19 mouse cellular contexts compared by ENCODE assay signal in genomic region chr4:82289596-82289995, GRCm38 (mm10).
DNase-seq lines count a peak whose midpoint lies in the region; ATAC-seq and TF ChIP-seq lines count a peak whose summit lies in the region.
"Had no signal": no experiment of that assay in that cellular context is flagged by ENCODE, and none has a peak within 500 bp of the region (broad histone marks: within the 10 kb centered on the region; RNA-seq: fewer than 3 reads in every experiment).

No protein-coding gene starts in this region.

- H3K27ac ChIP-seq in forebrain, embryonic 10.5 days = peak overlapping the region; percentile 13
- H3K27ac ChIP-seq in forebrain, embryonic 14.5 days (ENCODE audit: low read depth, low read length) = no peak overlapping the region
- no peak overlapping the region for H3K27ac ChIP-seq in intestine, embryonic 14.5 days (ENCODE audit: low read depth)
- no peak overlapping the region for H3K27ac ChIP-seq in intestine, embryonic 15.5 days
- H3K27ac ChIP-seq in embryonic facial prominence, embryonic 12.5 days = peak overlapping the region; percentile 41
- peak overlapping the region; percentile 52 for H3K27ac ChIP-seq in limb, embryonic 14.5 days (replicated peaks; ENCODE audit: low read depth, low read length)

- H3K9me3 ChIP-seq in forebrain, embryonic 10.5 days = no peaks in the 10 kb centered on the region
- H3K9me3 ChIP-seq in forebrain, embryonic 14.5 days (replicated peaks; ENCODE audit: control insufficient read depth, low read length) = no peaks in the 10 kb centered on the region
- H3K9me3 ChIP-seq in intestine, embryonic 14.5 days (ENCODE audit: control insufficient read depth, low read length) = no peaks in the 10 kb centered on the region
- H3K9me3 ChIP-seq in intestine, embryonic 15.5 days = no peaks in the 10 kb centered on the region
- no peaks in the 10 kb centered on the region for H3K9me3 ChIP-seq in embryonic facial prominence, embryonic 12.5 days
- H3K9me3 ChIP-seq in limb, embryonic 14.5 days (ENCODE audit: control insufficient read depth, low read length) = no peaks in the 10 kb centered on the region

- H3K4me3 ChIP-seq in forebrain, embryonic 10.5 days = no peak overlapping the region
- no peak overlapping the region for H3K4me3 ChIP-seq in forebrain, embryonic 14.5 days (ENCODE audit: low read depth, low read length)
- H3K4me3 ChIP-seq in intestine, embryonic 14.5 days (ENCODE audit: low read depth, low read length) = no peak overlapping the region
- no peak overlapping the region for H3K4me3 ChIP-seq in intestine, embryonic 15.5 days (replicated peaks)
- H3K4me3 ChIP-seq in embryonic facial prominence, embryonic 12.5 days = no peak overlapping the region
- H3K4me3 ChIP-seq in limb, embryonic 14.5 days (replicated peaks; ENCODE audit: low read length) = no peak overlapping the region
- H3K4me3 ChIP-seq: erythroblast, embryonic 14.5 days had no signal

- peaks cover 49% of the 10 kb centered on the region for H3K4me1 ChIP-seq in forebrain, embryonic 10.5 days
- H3K4me1 ChIP-seq in forebrain, embryonic 14.5 days (ENCODE audit: control insufficient read depth, insufficient read depth, low read length) = peaks cover 9% of the 10 kb centered on the region; the same call in 1 of the 2 replicates
- H3K4me1 ChIP-seq in intestine, embryonic 14.5 days (replicated peaks; ENCODE audit: control insufficient read depth, insufficient read depth, low read length) = no peaks in the 10 kb centered on the region
- no peaks in the 10 kb centered on the region for H3K4me1 ChIP-seq in intestine, embryonic 15.5 days (replicated peaks)
- peaks cover 19% of the 10 kb centered on the region; the same call in 1 of the 2 replicates for H3K4me1 ChIP-seq in embryonic facial prominence, embryonic 12.5 days
- peaks cover 23% of the 10 kb centered on the region for H3K4me1 ChIP-seq in limb, embryonic 14.5 days (ENCODE audit: control insufficient read depth, insufficient read depth, low read length)

- H3K9ac ChIP-seq in forebrain, embryonic 14.5 days (ENCODE audit: low read length) = no peak overlapping the region
- no peak overlapping the region for H3K9ac ChIP-seq in intestine, embryonic 14.5 days (ENCODE audit: low read length)
- no peak overlapping the region for H3K9ac ChIP-seq in intestine, embryonic 15.5 days
- H3K9ac ChIP-seq in embryonic facial prominence, embryonic 12.5 days = no peak overlapping the region
- no peak overlapping the region for H3K9ac ChIP-seq in limb, embryonic 14.5 days (ENCODE audit: low read depth, low read length, severe bottlenecking)

- H3K4me2 ChIP-seq in forebrain, embryonic 14.5 days (ENCODE audit: low read length) = no peak overlapping the region
- H3K4me2 ChIP-seq in intestine, embryonic 14.5 days (ENCODE audit: low read length) = no peak overlapping the region
- H3K4me2 ChIP-seq in intestine, embryonic 15.5 days (replicated peaks) = no peak overlapping the region
- H3K4me2 ChIP-seq in embryonic facial prominence, embryonic 12.5 days (replicated peaks) = no peak overlapping the region
- no peak overlapping the region for H3K4me2 ChIP-seq in limb, embryonic 14.5 days (replicated peaks; ENCODE audit: low read depth, low read length, severe bottlenecking)

- no peaks in the 10 kb centered on the region for H3K27me3 ChIP-seq in forebrain, embryonic 10.5 days (ENCODE audit: poor library complexity, severe bottlenecking)
- no peaks in the 10 kb centered on the region for H3K27me3 ChIP-seq in forebrain, embryonic 14.5 days (replicated peaks; ENCODE audit: control insufficient read depth, insufficient read depth, low read length)
- no peaks in the 10 kb centered on the region for H3K27me3 ChIP-seq in intestine, embryonic 14.5 days (replicated peaks; ENCODE audit: control insufficient read depth, insufficient read depth, low read length)
- H3K27me3 ChIP-seq in intestine, embryonic 15.5 days (replicated peaks) = no peaks in the 10 kb centered on the region
- no peaks in the 10 kb centered on the region for H3K27me3 ChIP-seq in embryonic facial prominence, embryonic 12.5 days
- H3K27me3 ChIP-seq in limb, embryonic 14.5 days (ENCODE audit: control insufficient read depth, insufficient read depth, low read length) = no peaks in the 10 kb centered on the region

- TF ChIP-seq POLR2A in limb, embryonic 14.5 days (IDR thresholded peaks at IDR 0.05; ENCODE audit: borderline replicate concordance, extremely low read depth, insufficient read depth, insufficient read length) = no peak

- ATAC-seq in forebrain, embryonic 14.5 days = no peak
- ATAC-seq in intestine, embryonic 14.5 days (replicated peaks; ENCODE audit: low FRiP score, low TSS enrichment, low read depth) = no peak
- no peak for ATAC-seq in intestine, embryonic 15.5 days
- ATAC-seq in embryonic facial prominence, embryonic 12.5 days (ENCODE audit: insufficient number of reproducible peaks, insufficient read depth, low FRiP score, low TSS enrichment) = no peak
- ATAC-seq in limb, embryonic 14.5 days (ENCODE audit: low FRiP score, low read depth) = peak; percentile 24; the same call in 1 of the 2 replicates
- ATAC-seq: hindbrain, embryonic 16.5 days had no signal

- no peaks in the 10 kb centered on the region for H3K36me3 ChIP-seq in forebrain, embryonic 10.5 days (replicated peaks)
- peaks cover 20% of the 10 kb centered on the region; the same call in 1 of the 2 replicates for H3K36me3 ChIP-seq in forebrain, embryonic 14.5 days (ENCODE audit: control insufficient read depth, insufficient read depth, low read length)
- 0 out of 2 replicates have a peak, but pooled peaks cover 2% of the 10 kb centered on the region for H3K36me3 ChIP-seq in intestine, embryonic 14.5 days (ENCODE audit: control insufficient read depth, insufficient read depth, low read length)
- H3K36me3 ChIP-seq in intestine, embryonic 15.5 days = no peaks in the 10 kb centered on the region
- peaks cover 7% of the 10 kb centered on the region; the same call in 1 of the 2 replicates for H3K36me3 ChIP-seq in embryonic facial prominence, embryonic 12.5 days
- peaks cover 27% of the 10 kb centered on the region; the same call in 1 of the 2 replicates for H3K36me3 ChIP-seq in limb, embryonic 14.5 days (ENCODE audit: control insufficient read depth, insufficient read depth, low read length)

- WGBS in forebrain, embryonic 10.5 days = 77% methylated on average over 7 of the region's 7 CpGs
- 78% methylated on average over 7 of the region's 7 CpGs for WGBS in forebrain, embryonic 14.5 days
- WGBS in intestine, embryonic 14.5 days = 76% methylated on average over 7 of the region's 7 CpGs
- WGBS in intestine, embryonic 15.5 days = 71% methylated on average over 7 of the region's 7 CpGs
- 42% methylated on average over 7 of the region's 7 CpGs for WGBS in embryonic facial prominence, embryonic 12.5 days
- WGBS in limb, embryonic 14.5 days = 46% methylated on average over 7 of the region's 7 CpGs

- DNase-seq in forebrain, embryonic 10.5 days (ENCODE audit: extremely low spot score, low spot score) = no peak
- DNase-seq in forebrain, embryonic 14.5 days (ENCODE audit: low spot score) = no peak
- DNase-seq in intestine, embryonic 14.5 days (ENCODE audit: low spot score) = peak; percentile 47
- no peak for DNase-seq in limb, embryonic 14.5 days (ENCODE audit: low spot score)
- DNase-seq in left cerebral cortex, adult 8-10 months (ENCODE audit: low spot score in 2 of 2) = no peak
- no peak for DNase-seq in liver
- DNase-seq: cerebellum, adult 9-11 months; heart, postnatal 14 days; kidney, adult 18-20 months; kidney, postnatal 36 days; layer of hippocampus, postnatal 36 days; left cerebral cortex, postnatal 4 days; lung, postnatal 4 days; midbrain, embryonic 14.5 days; thymus, adult 18-20 months had no signal

Comparison
In these comparisons a context has a peak if more than half of its experiments do, and no peak if none do; other contexts are left out.
1. H3K27ac ChIP-seq: peak in forebrain, embryonic 10.5 days (single experiment), embryonic facial prominence, embryonic 12.5 days (single experiment) and limb, embryonic 14.5 days (single experiment); none in forebrain, embryonic 14.5 days (single experiment), intestine, embryonic 14.5 days (single experiment) and intestine, embryonic 15.5 days (single experiment).